Mouse (Mus musculus) liver, adult 2 months (tissue): ENCODE results near the gene Mamstr.

Source experiments
- CTCF ChIP-seq: fragments of 200-500 bp; IDR thresholded peaks from 2 replicates; pipeline ENCODE4 v1.5.1; 2011; ENCODE audit warnings: low read depth, low read length, control low read depth
- POLR2A ChIP-seq: fragments of 200-500 bp; IDR thresholded peaks from 2 replicates; pipeline ENCODE4 v1.6.1; 2011; ENCODE audit warnings: low read length, control low read depth; ENCODE audit not compliant: insufficient read depth; ENCODE audit errors: extremely low read depth

DNA sequence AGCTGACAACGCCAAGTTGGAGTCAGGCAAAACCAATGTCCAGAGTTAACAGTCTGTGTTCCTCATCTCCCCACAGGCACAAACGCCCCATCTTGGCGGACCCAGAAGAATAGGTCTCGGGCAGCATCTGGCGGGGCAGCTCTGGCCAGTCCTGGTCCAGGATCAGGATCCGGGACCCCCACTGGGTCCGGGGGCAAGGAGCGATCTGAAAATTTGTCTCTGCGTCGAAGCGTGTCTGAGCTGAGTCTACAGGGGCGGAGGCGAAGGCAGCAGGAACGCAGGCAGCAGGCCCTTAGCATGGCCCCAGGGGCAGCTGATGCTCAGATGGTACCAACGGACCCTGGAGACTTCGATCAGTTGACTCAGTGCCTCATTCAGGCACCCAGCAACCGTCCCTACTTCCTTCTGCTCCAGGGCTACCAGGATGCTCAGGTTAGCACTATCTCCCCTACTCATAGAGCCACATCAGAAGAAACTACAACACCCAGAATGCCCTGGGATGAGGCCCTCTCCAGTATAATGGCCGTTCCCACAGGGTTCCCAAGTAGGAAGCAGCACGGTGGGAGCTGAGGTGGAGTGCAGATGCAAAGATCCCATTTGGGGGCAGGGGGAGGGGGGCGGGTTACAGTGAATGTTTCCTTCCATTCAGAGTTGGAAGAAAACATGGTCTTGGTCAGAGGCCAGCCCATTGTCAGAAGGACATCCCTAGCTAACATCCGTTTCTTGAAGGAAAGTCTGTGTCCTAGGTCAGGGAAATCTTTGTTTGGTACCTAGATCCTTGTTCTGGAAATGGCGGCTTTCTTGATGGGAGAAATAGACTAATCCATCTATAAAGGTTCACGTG, 9.5 kb upstream of the Mamstr start:
- TF ChIP-seq POLR2A (no peak), CTCF (no peak)
